Mouse (Mus musculus) testis, adult 2 months (tissue): Measurements from ENCODE around the gene Spata2l. TPM values are rescaled to one million over a fixed set of nuclear protein-coding genes. Genes with fewer than 3 reads are reported as not detected.

Experiments used
- H3K27ac ChIP-seq: fragments of 200-500 bp; 2 replicates; pipeline ENCODE4 v1.5.1; 2012; ENCODE audit warnings: low read depth, low read length; ENCODE audit not compliant: control insufficient read depth, insufficient read depth
- H3K27me3 ChIP-seq: fragments of 200-500 bp; 2 replicates; pipeline ENCODE4 v1.6.1; 2012; ENCODE audit warnings: mild to moderate bottlenecking, low read length, moderate library complexity; ENCODE audit not compliant: control insufficient read depth, insufficient read depth
- H3K36me3 ChIP-seq: fragments of 200-500 bp; 2 replicates; pipeline ENCODE4 v1.6.1; 2012; ENCODE audit warnings: mild to moderate bottlenecking, low read length; ENCODE audit not compliant: control insufficient read depth, insufficient read depth
- H3K4me1 ChIP-seq: fragments of 200-500 bp; 2 replicates; pipeline ENCODE4 v1.6.1; 2012; ENCODE audit warnings: low read length; ENCODE audit not compliant: control insufficient read depth, insufficient read depth
- H3K4me3 ChIP-seq: fragments of 200-500 bp; 2 replicates; pipeline ENCODE4 v1.5.1; 2012; ENCODE audit warnings: low read depth, mild to moderate bottlenecking, low read length, moderate library complexity, mixed read lengths; ENCODE audit not compliant: control insufficient read depth
- CTCF ChIP-seq: fragments of 200-500 bp; IDR thresholded peaks from 2 replicates; pipeline ENCODE4 v1.5.1; 2012; ENCODE audit warnings: low read depth, mild to moderate bottlenecking, inconsistent platforms, low read length, moderate library complexity; ENCODE audit not compliant: control insufficient read depth, insufficient read depth, insufficient replicate concordance
- POLR2A ChIP-seq: fragments of 200-500 bp; IDR thresholded peaks from 2 replicates; pipeline ENCODE4 v1.6.1; 2012; ENCODE audit warnings: low read depth, mild to moderate bottlenecking, inconsistent platforms, low read length, moderate library complexity; ENCODE audit not compliant: control insufficient read depth
- polyA plus RNA-seq: library from polyadenylated mRNA; depleted of rRNA; stranded (reverse); fragments of >200 nt; gene quantifications from 2 replicates; pipeline ENCODE4 v1.2.3, GENCODE M21; 2012

The Spata2l gene
- polyA plus RNA-seq, 1 experiment = 34.4 TPM

DNA sequence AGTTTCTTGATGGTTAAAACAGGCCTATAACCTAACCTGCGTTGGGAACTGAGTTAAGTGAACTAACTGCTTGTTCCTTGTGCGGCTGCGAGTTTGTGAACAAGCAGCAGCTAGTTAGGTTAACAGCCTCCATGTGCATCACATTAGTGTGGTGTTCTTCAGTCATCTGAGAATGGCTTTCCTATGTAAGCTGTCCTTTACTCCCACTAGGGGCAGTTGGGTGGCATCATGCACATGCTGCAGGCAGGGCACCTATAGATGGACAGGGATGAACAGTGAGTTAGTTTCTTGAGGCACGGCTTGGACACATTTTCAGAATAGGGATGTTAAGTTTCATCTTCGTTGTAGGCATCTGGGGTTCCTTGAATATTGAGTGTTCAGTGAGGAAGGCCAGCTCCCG, 19.1 kb upstream of the Spata2l start:
- TF ChIP-seq CTCF = no peak
- TF ChIP-seq POLR2A = no peak
- H3K4me3 ChIP-seq = peak overlapping the region; percentile 96; the same call in 1 of the 2 replicates
- H3K27ac ChIP-seq = no peak overlapping the region
- no peaks in the 10 kb centered on the region for H3K27me3 ChIP-seq
- H3K4me1 ChIP-seq = peaks cover 9% of the 10 kb centered on the region
- no peaks in the 10 kb centered on the region; the same call in 1 of the 2 replicates for H3K36me3 ChIP-seq

DNA sequence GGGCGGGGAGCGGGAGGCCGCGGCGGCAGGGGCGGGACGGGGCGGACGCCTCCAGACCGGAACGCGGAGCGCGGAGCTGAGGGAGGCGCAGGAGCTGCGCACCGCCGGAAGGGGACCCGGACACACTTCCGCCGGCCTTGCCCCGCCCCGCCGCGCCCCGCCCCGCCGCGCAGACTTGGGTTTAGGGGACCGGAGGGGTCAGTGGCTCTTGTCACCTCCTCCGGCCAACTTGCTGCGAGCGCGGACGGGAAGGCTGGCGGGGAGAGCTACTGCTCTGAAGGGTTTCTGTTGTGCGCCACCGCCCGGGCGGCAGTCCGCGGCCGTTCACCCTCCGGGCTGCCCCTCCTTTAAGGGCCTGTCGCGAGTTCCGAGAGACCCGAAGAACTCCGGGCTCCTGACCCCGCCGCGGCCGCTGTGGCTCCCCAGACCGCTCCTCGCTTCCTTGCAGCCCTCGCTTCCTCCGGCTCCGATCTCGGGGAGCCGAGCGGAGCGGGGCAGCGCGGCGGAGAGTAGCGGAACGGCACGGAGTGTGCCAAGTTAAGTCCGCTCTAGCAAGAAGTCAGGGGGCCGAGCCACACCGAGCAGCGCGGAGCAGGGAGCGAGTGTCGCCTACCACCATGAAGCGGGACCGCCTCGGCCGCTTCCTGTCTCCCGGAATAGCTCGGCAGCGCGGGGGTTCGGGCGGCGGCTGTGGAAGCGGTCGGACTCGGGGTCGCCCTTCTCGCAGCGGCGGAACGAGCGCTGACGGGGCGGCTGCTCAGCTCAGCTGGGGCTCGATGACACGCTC, 18.3 kb upstream of the Spata2l start, which contains the start of the genes Zfp276 and Vps9d1:
Gene Zfp276, plus strand, starts transcription at position 97 of the 787 bp plus-strand sequence.
Gene Vps9d1, minus strand, starts transcription at position 250 of the 787 bp plus-strand sequence.
- Histone ChIP-seq H3K4me3 (peak within 1 kb of the TSS; percentile 96), H3K36me3 (peaks cover 2% of the 10 kb centered on the region; the same call in 1 of the 2 replicates), H3K27me3 (no peaks in the 10 kb centered on the region), H3K27ac (peak within 1 kb of the TSS; percentile 81), H3K4me1 (peaks cover 9% of the 10 kb centered on the region)
- TF ChIP-seq POLR2A (peak; percentile 19; the same call in 1 of the 2 replicates), CTCF (no peak)

DNA sequence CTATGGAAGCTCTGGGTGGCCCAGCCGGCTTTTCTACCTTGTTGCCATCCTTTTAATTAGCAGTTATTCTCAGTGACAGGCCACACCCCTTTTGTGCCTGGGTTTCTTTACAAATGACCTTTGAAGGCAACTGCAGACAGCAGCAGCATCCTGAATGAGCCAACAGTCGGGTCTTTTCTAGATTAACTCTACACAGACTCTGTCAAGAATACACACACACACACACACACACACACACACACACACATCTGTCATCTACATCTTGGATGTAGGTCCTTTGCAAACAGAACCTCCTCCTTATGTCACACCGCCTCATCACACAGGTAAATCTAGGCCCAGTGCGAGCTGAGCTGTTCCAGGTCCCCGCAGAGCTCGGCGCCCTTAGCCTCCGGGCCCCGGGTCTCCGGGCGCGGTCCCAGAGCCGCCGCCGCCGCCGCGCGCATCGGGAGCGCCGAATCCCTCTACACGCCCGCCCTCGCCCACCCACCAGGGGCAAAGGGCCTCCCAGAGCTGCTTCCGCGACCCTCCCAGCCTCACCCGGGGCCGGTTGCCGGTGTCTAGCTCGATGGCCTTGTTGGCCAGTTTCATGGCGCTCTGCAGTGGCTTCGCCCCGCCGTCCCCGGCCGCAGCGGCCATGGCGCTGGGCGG, 17.5 kb upstream of the Spata2l start:
- peaks cover 9% of the 10 kb centered on the region for H3K4me1 ChIP-seq
- TF ChIP-seq POLR2A (no peak), CTCF (no peak)
- peak overlapping the region; percentile 92 for H3K4me3 ChIP-seq
- no peaks in the 10 kb centered on the region for H3K27me3 ChIP-seq
- peaks cover 2% of the 10 kb centered on the region; the same call in 1 of the 2 replicates for H3K36me3 ChIP-seq
- peak overlapping the region; percentile 21 for H3K27ac ChIP-seq

DNA sequence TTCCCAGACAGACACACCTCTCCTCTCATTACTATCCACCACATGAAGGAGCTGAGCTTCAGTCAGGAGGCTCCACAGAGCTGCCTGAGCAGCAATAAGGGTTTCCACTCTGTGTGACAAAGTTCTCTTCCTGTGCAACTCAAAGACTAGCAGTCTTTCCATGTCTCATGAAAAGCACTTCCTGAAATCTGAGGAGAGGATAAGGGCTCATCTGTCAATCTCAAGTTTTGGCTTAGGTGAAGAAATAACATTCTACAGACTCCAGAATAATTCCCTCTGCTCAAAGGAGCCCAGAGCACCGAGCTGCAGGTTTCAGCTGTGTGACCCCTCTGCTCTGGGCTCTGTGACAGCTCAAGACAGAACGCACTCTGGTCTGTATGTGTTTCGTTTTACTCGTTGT, 16.9 kb upstream of the Spata2l start:
- TF ChIP-seq POLR2A (no peak), CTCF (no peak)
- Histone ChIP-seq H3K4me3 (no peak overlapping the region), H3K4me1 (peaks cover 9% of the 10 kb centered on the region), H3K27me3 (no peaks in the 10 kb centered on the region), H3K27ac (no peak overlapping the region), H3K36me3 (peaks cover 2% of the 10 kb centered on the region; the same call in 1 of the 2 replicates)

DNA sequence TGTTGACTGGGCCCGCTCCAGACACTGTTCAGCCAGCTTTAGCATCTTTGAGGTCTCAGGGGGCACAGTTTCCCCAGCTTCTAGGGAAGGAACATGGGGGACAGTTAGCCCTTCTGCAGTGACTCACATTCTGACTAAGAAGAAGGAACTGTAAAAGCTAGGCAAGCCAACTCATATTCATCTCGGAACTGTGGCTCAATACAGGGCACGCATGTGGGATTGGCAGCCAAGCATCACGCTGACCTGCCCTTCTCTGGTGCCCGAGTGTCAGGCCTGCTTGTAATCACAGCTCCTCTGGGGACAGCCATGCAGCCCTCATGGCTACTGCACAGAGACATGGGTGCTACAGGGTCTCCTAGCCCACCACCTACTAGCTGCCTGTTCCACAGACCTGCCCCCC, 14.9 kb upstream of the Spata2l start:
- Histone ChIP-seq H3K27ac (no peak overlapping the region), H3K4me1 (peaks cover 9% of the 10 kb centered on the region), H3K4me3 (no peak overlapping the region), H3K36me3 (peaks cover 2% of the 10 kb centered on the region; the same call in 1 of the 2 replicates), H3K27me3 (no peaks in the 10 kb centered on the region)
- TF ChIP-seq POLR2A (no peak), CTCF (no peak)

DNA sequence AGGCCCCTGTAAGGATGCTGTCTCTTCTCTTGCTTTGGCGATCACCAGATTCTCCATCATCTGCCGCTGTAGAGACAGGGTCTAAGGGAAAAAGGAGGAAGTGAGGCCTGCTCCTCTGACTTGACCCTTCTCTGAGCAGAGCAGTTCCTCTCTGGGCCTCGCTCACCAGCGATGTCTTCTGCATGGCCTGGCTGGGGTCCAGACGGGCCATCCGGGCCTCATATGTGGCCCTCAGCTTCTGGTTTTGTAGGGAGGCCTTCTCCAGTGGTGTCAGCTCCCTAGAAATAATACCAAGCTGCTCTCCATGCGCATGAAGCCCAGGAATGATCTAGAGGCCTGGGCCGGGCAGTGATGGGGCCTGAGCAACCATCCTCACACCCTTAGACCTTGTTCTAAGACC, 12.6 kb upstream of the Spata2l start:
- Histone ChIP-seq H3K36me3 (peaks cover 2% of the 10 kb centered on the region; the same call in 1 of the 2 replicates), H3K27ac (no peak overlapping the region), H3K4me1 (0 out of 2 replicates have a peak, but pooled peaks cover 2% of the 10 kb centered on the region), H3K4me3 (no peak overlapping the region), H3K27me3 (no peaks in the 10 kb centered on the region)
- TF ChIP-seq POLR2A (no peak), CTCF (no peak)

DNA sequence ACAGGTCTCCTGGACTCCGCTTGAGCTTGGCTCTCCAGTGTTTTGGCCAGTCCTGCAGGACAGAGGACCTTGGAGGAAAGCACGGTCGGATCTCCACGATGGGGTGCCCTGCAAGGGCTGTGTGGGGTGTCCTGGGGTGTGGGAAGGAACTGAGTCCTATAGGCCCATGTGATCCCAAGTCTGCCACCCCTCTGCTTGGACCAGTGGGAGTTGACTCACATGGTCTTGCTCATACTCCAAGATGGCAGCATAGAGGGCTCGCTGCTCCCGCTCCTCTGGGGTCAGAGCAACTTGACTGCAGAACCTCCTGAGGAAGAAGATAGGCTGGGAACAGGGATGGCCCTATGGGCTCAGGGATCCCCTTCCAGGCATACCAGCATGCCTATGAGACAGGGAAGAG, 11.7 kb upstream of the Spata2l start:
- Histone ChIP-seq H3K4me3 (no peak overlapping the region), H3K36me3 (peaks cover 2% of the 10 kb centered on the region; the same call in 1 of the 2 replicates), H3K27me3 (no peaks in the 10 kb centered on the region), H3K4me1 (no peaks in the 10 kb centered on the region), H3K27ac (no peak overlapping the region)
- TF ChIP-seq CTCF = no peak
- TF ChIP-seq POLR2A = no peak
